10 mouse cellular contexts compared by ENCODE assay signal in genomic region chrX:169828136-169828535, GRCm38 (mm10). TPM values are rescaled to one million over a fixed set of nuclear protein-coding genes. Genes with fewer than 3 reads are reported as not detected.
DNase-seq lines count a peak whose midpoint lies in the region; ATAC-seq and TF ChIP-seq lines count a peak whose summit lies in the region.
"Had no signal": no experiment of that assay in that cellular context is flagged by ENCODE, and none has a peak within 500 bp of the region (broad histone marks: within the 10 kb centered on the region; RNA-seq: fewer than 3 reads in every experiment).

No protein-coding gene starts in this region.

- no peak for TF ChIP-seq CTCF in cerebellum, adult 2 months (IDR thresholded peaks at IDR 0.05; ENCODE audit: borderline replicate concordance, insufficient read depth, low read depth, low read length)

- TF ChIP-seq POLR2A in cerebellum, adult 2 months (IDR thresholded peaks at IDR 0.05; ENCODE audit: borderline replicate concordance, insufficient read depth, low read length), result no peak

- no peaks in the 10 kb centered on the region for H3K36me3 ChIP-seq in hindbrain, embryonic 13.5 days
- no peaks in the 10 kb centered on the region for H3K36me3 ChIP-seq in midbrain, embryonic 11.5 days (ENCODE audit: control insufficient read depth, insufficient read depth, low read length)

- H3K27ac ChIP-seq in hindbrain, embryonic 13.5 days, result peak overlapping the region; percentile 74
- peak overlapping the region; percentile 89 for H3K27ac ChIP-seq in midbrain, embryonic 11.5 days (ENCODE audit: low read depth, low read length)
- no peak overlapping the region for H3K27ac ChIP-seq in cerebellum, adult 2 months (ENCODE audit: insufficient read depth, low read length)

- peak overlapping the region; percentile 17 for H3K4me3 ChIP-seq in hindbrain, embryonic 13.5 days
- H3K4me3 ChIP-seq in midbrain, embryonic 11.5 days (ENCODE audit: low read depth, low read length), result peak overlapping the region; percentile 28
- no peak overlapping the region for H3K4me3 ChIP-seq in cerebellum, adult 2 months (replicated peaks; ENCODE audit: insufficient read depth, low read depth, low read length)
- H3K4me3 ChIP-seq: myocyte had no signal

- peak overlapping the region; percentile 60; the same call in 1 of the 2 replicates for H3K9ac ChIP-seq in hindbrain, embryonic 13.5 days
- H3K9ac ChIP-seq in midbrain, embryonic 11.5 days (ENCODE audit: low read length), result peak overlapping the region; percentile 56

- H3K9me3 ChIP-seq in hindbrain, embryonic 13.5 days, result no peaks in the 10 kb centered on the region
- no peaks in the 10 kb centered on the region for H3K9me3 ChIP-seq in midbrain, embryonic 11.5 days (ENCODE audit: control insufficient read depth, low read length)

- WGBS in hindbrain, embryonic 13.5 days, result 28% methylated on average over 5 of the region's 5 CpGs
- 20% methylated on average over 5 of the region's 5 CpGs for WGBS in midbrain, embryonic 11.5 days
- 63% methylated on average over 5 of the region's 5 CpGs for WGBS in cerebellum, adult 2 months

- H3K4me2 ChIP-seq in hindbrain, embryonic 13.5 days, result peak overlapping the region; percentile 41
- H3K4me2 ChIP-seq in midbrain, embryonic 11.5 days, result peak overlapping the region; percentile 54

- H3K4me1 ChIP-seq in hindbrain, embryonic 13.5 days (replicated peaks), result peaks cover 6% of the 10 kb centered on the region; the same call in 1 of the 2 replicates
- H3K4me1 ChIP-seq in midbrain, embryonic 11.5 days (ENCODE audit: control insufficient read depth, insufficient read depth, low read length), result peaks cover 4% of the 10 kb centered on the region; the same call in 1 of the 2 replicates
- H3K4me1 ChIP-seq in cerebellum, adult 2 months (ENCODE audit: control insufficient read depth, insufficient read depth, low read length), result no peaks in the 10 kb centered on the region; the same call in 1 of the 2 replicates

- ATAC-seq in activated CD4-positive, CD25-positive, alpha-beta regulatory T cell, adult 4 months, result peak; percentile 32
- no peak for ATAC-seq in hindbrain, embryonic 13.5 days (ENCODE audit: low FRiP score)
- peak; percentile 83 for ATAC-seq in midbrain, embryonic 11.5 days (ENCODE audit: low FRiP score)
- no peak for ATAC-seq in frontal cortex, adult (ENCODE audit: low TSS enrichment)

- H3K27me3 ChIP-seq in hindbrain, embryonic 13.5 days, result peaks cover 29% of the 10 kb centered on the region
- H3K27me3 ChIP-seq in midbrain, embryonic 11.5 days (ENCODE audit: control insufficient read depth, insufficient read depth, low read length), result no peaks in the 10 kb centered on the region; the same call in 1 of the 2 replicates
- no peaks in the 10 kb centered on the region for H3K27me3 ChIP-seq in cerebellum, adult 2 months (ENCODE audit: control insufficient read depth, insufficient read depth, low read length)

- DNase-seq in CD4-positive, CD25-positive, alpha-beta regulatory T cell, adult 2 months (ENCODE audit: low read depth, low spot score), result peak; percentile 26
- peak; percentile 90 for DNase-seq in midbrain, embryonic 11.5 days (ENCODE audit: low spot score, missing footprints)
- DNase-seq in cerebellum, adult 2 months, result no peak
- no peak for DNase-seq in yolk sac, embryonic 10.5 days (ENCODE audit: low spot score)
- DNase-seq in frontal cortex, postnatal 10 days (ENCODE audit: low spot score in 2 of 2), result no peak
- DNase-seq: heart, postnatal 36 days had no signal

RNA-seq across cellular contexts. Expression of gene 4933400A11Rik, which starts 48.7 kb away (rescaled TPM):
- not detected for polyA plus RNA-seq in activated CD4-positive, CD25-positive, alpha-beta regulatory T cell, adult 4 months (2017; shearing (Covaris generic))
- not detected in 2 replicates for polyA plus RNA-seq in hindbrain, embryonic 13.5 days (2015; fragmentation: Nextera tagmentation; extraction: Ambion mirVana)
- not detected in 2 replicates for polyA plus RNA-seq in midbrain, embryonic 11.5 days (2014; fragmentation: Nextera tagmentation; extraction: Ambion mirVana)
- polyA plus RNA-seq in cerebellum, adult 2 months (2012; rRNA removed), result not detected in 2 replicates
- polyA plus RNA-seq: myocyte had no signal

Comparison
In these comparisons a context has a peak if more than half of its experiments do, and no peak if none do; other contexts are left out.
1. DNase-seq: peak in CD4-positive, CD25-positive, alpha-beta regulatory T cell, adult 2 months (single experiment) and midbrain, embryonic 11.5 days (single experiment); none in cerebellum, adult 2 months (0 of 2), yolk sac, embryonic 10.5 days (single experiment) and frontal cortex, postnatal 10 days (0 of 2).
2. ATAC-seq: peak in activated CD4-positive, CD25-positive, alpha-beta regulatory T cell, adult 4 months (single experiment) and midbrain, embryonic 11.5 days (single experiment); none in hindbrain, embryonic 13.5 days (single experiment) and frontal cortex, adult (single experiment).